Mouse (Mus musculus) urinary bladder, postnatal 14 days (tissue): ENCODE results near the gene Ubl4a.
A peak's percentile ranks its signal among the peaks of the same experiment; 100 is the strongest.
"Not testable (repeated sequence)": the region's sequence is repeated elsewhere in the genome, so short reads cannot be mapped to it uniquely, and the experiment has no call there.

Experiments used
- DNase-seq: peaks from one replicate; pipeline ENCODE4 v3.0.0; 2021; ENCODE audit warnings: low spot score

The Ubl4a gene

GRCm38 (mm10) chrX:74372888-74373549 is at the start of gene Ubl4a, which contains the start of gene Slc10a3:
Gene Ubl4a (minus strand): TSS chrX:74373218.
Gene Slc10a3 (minus strand): TSS chrX:74373349.
- DNase-seq, result peak; percentile 89

DNA sequence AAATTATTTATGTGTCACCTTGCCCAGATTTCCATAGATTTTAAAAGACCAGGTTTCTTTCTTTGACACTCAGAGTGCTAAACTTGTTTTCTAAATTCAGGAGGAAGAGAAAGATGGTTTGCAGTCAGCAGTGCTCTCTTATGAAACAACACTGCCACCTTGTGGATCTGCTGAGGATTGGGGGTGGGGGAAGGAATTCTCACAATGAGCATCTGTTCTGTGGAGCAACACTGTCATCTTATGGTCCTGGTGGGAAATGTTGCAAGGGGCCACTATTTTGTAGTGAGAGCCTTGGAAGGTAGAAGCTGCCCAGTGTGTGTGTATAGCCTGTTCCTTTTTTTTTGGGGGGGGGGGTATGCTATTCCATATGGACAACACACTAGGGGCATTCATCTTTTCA is 40.4 kb upstream of the Ubl4a start:
- DNase-seq, result peak; percentile 58

GRCm38 (mm10) chrX:74408340-74408739 is 35.3 kb upstream of the Ubl4a start:
- no peak for DNase-seq

DNA sequence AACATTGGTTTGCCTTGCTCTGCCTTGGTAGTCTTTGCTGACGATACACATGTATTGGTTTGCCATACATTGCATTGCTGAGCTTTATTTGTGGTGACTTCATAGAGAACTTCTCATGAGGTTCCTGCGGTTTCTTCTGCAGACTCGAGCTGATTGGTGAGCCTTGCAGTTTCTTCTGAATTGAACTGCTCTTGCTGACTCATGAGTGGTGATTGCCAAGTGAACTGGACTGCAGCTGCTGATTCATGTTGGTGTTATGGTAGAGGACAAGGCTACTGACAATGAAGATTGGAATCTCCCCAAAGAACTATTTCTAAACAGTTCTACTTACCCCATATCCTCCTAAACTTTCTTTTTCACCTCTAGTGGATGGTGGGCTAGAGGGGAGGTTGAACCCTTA is 27.1 kb upstream of the Ubl4a start:
- no peak for DNase-seq

DNA sequence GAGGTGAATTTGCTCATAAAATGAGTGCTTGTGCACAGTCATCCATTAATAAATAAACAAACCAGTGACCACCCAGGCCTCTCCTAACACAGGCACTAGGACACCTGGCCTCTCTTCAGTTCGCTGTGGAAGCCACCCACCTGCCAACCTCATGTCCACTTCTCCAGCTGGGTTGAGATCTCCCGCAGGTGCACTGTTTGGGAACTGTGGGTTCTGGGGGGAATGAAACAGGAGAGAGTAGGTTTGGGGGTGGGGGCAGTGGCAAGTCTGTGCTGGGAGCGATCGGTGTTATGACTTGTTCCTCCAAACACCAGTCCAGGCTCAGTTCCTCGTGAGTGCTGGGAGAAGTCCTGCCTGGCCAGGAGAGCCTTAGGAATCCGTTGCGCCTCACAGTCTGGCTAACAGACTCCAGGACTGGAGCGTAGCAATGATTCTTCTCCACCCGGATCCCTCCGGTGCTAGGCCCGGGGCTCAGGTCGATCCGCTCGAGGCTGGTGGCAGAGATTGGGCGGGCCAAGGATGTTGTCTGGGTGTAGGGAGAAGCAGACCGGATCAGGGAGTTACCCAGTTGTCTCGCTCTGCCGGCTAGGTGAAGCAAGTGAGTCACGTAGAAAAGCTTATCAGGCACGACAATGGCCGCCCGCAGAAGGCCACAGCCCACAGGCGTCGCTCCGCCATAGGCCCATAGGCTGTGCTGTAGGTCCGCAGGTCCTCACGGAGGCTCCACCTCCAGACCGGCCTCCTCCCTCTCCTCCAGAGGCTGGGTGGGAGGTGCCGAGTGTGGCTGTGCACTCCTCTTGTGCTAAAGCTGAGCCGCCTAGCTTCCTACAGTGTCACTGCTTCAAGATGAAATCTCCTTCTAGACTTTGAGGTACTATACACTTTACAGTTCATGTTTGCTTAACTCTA is 19.8 kb upstream of the Ubl4a start, which contains the start of the genes Fam3a and Ikbkg:
Gene Fam3a, minus strand, starts transcription at position 738 of the 909 bp plus-strand sequence.
Gene Ikbkg, plus strand, starts transcription at position 756 of the 909 bp plus-strand sequence.
- DNase-seq, result peak; percentile 85

DNA sequence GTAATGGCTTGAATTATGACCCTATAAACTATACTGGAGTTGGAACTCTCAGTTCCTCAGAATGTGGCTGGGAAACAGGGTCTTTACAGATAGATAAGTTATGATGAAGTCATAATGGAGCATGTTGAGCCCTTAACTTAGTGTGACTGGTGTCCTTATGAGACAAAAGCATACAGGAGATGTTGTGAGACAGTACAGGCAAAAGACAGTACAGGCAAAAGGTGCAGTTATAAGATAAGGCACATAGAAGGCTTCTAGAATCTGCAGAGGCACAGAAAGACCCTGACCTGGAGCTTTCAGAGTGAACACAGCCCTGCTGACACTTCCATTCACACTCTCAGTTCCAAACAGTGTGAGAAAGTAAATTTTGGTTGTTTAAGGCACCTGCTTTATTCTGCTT is 15.1 kb upstream of the Ubl4a start:
- no peak for DNase-seq

DNA sequence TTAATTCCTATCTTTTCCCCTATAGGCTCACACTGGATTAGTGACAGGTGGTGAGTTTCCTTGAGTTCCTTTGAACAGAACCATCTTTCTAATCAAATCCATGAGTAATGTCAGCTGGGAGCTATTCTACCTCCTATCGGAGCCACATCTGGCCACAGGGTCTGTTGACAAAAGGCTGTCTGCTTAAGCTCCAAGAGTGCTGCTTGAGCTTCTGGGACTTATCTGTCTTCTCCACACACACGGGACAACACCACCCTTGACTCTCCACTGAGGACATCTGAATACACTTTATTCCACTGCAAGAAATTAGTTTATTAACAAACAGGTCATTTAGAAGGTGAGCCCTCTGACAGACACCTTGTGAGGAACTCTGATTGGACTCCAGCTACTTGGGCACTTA is 11.4 kb upstream of the Ubl4a start:
- DNase-seq, result no peak

GRCm38 (mm10) chrX:74368209-74368909 is 4.7 kb downstream of the Ubl4a start:
- peak; percentile 76 for DNase-seq

DNA sequence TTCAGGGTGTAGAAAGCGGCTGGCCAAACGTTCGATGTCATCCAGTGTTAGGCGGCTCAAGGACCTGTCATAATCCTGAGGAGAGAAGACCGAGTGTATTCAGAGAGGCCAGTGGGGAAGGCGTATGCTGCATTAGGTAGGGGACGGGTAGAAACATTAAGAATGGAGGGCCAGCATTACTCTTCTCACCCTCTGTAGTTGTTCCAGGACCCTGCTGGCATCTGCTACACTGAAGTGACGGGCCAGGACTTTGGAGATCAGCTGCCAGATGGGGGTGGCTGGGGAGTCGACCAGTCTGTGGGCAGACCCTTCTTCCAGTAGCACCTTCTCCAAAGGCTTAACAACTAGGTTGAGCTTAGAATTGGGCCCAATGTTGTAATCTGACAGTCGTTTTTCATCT is 5.5 kb downstream of the Ubl4a start:
- no peak for DNase-seq

- DNase-seq, result peak; percentile 58
These were observed 13.8 kb downstream of the Ubl4a start for GRCm38 (mm10) chrX:74359171-74359570.

- not testable (repeated sequence) for DNase-seq
These were observed 15.9 kb downstream of the Ubl4a start for GRCm38 (mm10) chrX:74357069-74357468.

- peak; percentile 79 for DNase-seq
These were observed 19.6 kb downstream of the Ubl4a start, which contains the start of gene Lage3 for GRCm38 (mm10) chrX:74353467-74353770. Gene Lage3 (minus strand): TSS chrX:74353618.

DNA sequence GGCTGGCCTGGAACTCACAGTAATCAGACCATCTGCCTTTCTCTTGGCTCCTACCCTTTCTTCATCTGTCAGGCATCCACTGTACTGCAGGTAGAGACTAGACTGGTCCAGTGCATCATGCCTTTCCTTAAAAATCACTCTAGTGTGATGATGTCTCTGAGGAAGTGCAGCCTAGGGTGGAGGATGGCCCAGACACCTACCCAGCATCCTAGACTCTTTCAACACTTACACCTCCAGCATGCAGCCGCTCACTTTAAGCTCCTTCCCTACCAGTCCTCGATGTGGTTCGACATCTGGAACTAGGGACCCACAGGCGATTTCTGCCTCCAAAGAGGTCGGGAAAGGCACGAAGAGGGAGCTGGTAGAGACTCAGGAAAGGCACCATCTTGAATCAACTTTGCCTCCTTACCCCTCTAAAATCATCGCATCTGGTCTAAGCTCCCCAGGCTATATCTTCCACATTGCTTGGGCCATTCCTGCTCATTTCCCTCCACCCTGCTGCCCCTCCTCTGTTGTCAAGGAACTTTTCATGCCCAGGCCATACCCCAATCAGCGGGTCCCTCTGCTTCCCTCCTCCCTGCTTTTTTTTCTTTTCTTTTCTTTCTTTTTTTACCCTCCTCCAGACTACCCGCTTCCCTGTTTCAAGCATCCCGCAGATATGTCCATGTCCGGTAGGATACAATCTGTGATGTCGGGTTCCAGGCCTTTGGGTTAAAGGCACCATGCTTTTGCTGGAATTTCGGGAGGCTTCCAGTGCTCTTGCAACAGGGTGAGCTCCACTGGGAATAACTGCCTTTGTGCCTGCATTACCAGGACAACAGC is 20.2 kb downstream of the Ubl4a start:
- DNase-seq, result no peak

DNA sequence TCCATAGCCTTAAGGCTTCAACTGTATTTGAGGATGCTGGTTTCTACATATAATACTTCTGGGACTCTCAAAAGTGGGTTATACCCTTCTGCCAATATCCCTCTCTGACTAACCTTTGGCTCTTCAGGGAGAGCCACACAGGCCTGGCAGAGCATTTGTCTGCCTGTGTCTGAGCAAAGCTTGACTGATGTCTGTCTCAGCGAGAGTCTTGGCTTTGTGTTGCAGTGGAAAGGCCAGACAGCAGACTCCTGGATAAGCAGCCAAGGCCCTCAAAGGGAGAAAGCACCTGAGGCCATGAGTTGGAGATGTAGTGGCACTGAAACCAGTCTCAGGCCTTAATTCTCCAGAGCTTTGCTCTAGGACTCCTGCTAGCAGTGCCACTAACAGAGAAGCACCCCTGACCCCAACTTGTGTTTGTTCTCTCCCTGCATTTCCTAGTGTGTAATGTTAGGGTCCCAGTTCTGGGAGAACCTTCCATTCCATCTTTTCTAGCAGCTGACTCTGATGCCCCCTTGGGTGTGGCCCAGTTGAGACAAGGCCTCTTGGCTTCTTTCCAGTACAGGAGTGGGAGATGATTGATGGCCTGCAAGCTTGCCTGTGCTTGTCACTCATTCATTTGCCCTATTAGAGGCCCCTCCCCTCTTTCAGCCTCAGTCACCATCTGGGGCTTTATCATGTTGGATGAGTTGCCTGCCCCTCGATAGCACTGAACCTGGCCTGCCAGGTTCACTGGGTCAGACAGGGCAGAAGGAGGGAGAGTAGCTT is 42.7 kb downstream of the Ubl4a start:
- DNase-seq, result no peak

DNA sequence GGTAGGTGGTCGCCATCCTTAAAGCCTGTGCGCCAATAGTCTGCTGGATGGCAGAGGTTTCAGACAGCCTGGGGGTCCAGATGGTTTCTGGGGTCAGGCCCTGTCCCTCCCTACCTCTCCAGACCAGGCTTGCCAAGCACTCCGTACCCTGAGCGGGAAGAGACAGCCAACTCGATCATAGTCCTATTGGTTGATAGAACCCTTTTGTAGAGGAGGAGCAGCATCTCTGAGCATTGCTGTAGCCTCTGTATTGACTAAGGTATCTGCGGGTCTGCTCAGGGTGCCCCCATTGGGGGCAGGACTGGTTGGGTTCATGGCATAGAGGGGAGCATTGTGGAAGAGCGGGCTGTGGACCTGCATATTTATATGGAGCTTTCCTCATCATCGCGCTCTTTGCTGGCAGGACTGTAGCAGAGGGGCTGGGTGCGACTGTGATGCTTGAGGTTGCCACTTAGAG is 43.8 kb downstream of the Ubl4a start:
- no peak for DNase-seq

GRCm38 (mm10) chrX:74328725-74329161 is 44.3 kb downstream of the Ubl4a start, which contains the start of gene Plxna3:
Gene Plxna3 (plus strand): TSS chrX:74329066.
- peak; percentile 69 for DNase-seq
